Mouse (Mus musculus) NIH3T3 (cell line): ENCODE results near the gene Ppbp.

Experiments
- DNase-seq: peaks from one replicate; pipeline ENCODE4 v3.0.0-alpha.2; 2012; ENCODE audit warnings: low read depth

The Ppbp gene

DNA sequence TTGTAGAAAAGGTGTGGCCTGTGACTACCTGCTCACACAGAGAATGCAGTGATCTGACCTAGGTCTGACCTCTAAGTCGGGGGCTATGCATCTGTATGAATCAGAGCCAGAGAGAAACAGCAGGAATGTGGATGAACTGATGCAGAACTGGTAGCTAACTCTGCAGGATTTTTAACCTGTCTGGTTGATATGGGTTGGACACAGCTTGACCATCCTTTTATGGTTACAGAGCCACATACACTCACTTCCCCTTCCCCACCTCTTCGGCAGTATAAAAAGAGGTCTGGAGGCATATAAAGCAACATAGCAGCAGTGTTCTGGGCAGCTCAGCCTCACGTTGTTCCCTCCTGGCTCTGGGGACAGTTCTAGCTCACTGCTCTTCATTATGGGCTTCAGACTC is at the start of gene Ppbp:
Gene Ppbp, plus strand, starts transcription at position 301 of the 400 bp plus-strand sequence.
- no peak for DNase-seq

GRCm38 (mm10) chr5:90722656-90723055 is 45.7 kb upstream of the Ppbp start:
- no peak for DNase-seq

- DNase-seq: no peak
These were observed 40.1 kb upstream of the Ppbp start for GRCm38 (mm10) chr5:90728254-90728653.

DNA sequence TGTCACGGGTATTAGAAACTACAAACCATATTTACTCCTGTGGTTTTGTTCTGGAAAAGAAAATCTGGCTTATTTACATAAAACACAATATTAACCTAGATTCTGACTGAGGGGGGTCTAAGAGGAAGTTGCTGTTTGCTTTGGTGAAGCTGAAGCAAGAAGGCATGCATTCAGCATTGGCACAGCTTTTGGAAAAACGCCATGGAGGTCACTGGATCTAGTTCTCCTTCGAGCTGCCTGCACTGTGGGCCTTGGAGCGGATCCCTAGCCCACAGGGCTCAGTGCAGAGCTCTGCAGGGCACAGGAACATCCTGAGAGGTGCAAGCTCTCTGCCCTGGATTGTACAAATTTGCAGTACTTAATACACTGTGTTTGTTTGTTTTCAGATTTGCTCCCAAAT is 36.8 kb upstream of the Ppbp start:
- DNase-seq: no peak

- DNase-seq: no peak
These were observed 26.3 kb upstream of the Ppbp start for GRCm38 (mm10) chr5:90742029-90742428.

DNA sequence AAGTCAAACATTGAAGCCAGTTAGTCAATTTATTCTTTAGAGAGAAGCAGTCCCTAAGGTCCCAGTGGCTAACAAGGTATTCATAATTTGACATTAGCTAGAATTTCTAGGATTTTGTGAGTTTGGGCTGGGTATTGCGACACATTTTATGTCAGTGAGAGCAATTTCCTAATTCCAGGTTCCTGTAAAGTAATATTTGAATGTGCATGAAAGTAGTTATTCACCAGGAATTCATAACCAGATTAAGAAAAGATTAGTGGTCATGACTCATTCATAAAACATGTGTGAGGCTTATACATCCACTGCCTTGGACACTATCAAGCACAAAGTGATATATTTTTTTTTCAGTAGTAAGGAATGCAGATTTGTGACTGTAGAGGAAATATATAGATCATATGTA is 14.4 kb upstream of the Ppbp start:
- peak; percentile 70 for DNase-seq

GRCm38 (mm10) chr5:90758020-90758605 is 10.2 kb upstream of the Ppbp start:
- peak; percentile 79 for DNase-seq

- peak; percentile 87 for DNase-seq
These were observed 8.9 kb upstream of the Ppbp start, which contains the start of gene Cxcl5 for GRCm38 (mm10) chr5:90759077-90760065. TSS of gene Cxcl5 (plus strand) at chr5:90759360.

DNA sequence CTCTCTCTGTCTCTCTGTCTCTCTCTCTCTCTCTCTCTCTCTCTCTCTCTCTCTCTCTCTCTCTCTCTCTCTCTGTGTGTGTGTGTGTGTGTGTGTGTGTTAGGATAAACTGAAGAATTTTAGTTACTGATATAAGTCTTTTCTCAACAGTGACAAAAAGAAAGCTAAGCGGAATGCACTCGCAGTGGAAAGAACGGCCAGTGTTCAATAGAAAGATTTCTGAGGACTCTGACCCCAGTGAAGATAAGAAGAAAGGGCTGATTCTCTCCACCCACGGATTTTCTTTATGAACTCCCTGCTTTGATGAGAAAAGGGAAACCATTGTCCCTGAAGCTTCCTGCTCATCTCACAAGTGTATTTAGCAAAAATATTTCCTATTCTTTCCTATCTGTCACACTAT is 8.0 kb upstream of the Ppbp start:
- DNase-seq: no peak

- no peak for DNase-seq
These were observed 7.5 kb upstream of the Ppbp start for GRCm38 (mm10) chr5:90760844-90761243.

DNA sequence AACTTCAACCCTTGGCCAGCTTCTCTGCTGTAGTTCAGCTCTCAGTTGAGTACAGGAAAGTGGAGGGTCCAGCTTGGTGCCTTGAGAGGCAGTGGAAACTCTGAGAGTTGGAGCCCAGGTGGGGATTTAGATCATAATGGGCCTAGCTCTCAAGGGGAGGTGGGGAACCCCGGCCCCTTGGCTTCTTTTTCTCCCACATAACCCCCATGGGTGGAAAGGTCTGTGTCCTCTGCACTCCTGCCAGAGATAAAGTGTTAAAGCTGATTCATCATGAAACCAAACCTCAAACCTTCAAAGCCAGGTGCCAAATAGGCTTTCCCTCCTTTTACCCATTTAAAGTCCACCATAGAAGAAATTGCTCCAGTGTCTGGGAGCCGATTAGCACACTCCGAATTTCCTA is 6.5 kb upstream of the Ppbp start:
- no peak for DNase-seq

- peak; percentile 73 for DNase-seq
These were observed 4.2 kb upstream of the Ppbp start for GRCm38 (mm10) chr5:90763912-90764665.

DNA sequence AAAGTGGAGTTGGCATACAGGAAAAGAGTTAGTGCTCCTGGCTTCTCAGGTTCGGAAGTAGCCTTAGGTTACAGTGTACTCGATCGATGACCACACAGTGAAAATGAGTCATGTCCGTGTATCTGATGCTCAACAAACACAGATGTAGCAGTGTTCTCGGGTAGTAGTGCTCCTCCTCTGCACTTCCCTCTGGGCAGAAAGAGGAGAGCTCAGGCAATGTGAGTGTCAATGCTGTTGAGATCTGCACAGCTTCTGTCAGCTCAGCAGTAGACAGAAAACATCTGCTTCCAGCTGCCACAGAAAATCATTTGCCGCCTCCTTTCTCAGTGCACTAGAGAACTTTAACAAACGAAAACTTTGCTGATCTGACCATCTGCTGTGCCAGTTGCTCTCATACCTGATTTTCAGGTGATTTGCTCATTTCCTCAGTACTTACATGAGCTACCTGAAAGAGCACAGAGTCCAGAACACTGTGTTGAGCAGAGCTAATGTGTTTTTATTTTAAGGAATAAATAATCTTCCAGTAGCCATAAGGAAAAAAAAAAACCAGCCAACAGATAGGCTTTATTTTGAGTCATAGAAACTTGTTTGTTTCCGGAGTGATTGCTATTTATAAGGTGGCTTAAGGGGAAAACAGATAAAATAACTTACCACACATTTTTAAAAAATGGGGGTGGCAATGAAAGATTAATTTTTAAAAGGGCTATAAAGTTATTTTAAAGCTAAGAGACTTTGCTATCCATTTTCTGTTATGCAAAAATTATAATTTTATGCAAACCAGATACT is 2.3 kb upstream of the Ppbp start:
- DNase-seq: peak; percentile 29

GRCm38 (mm10) chr5:90771369-90771768 is 3.1 kb downstream of the Ppbp start:
- no peak for DNase-seq

- DNase-seq: no peak
These were observed 3.7 kb downstream of the Ppbp start, which contains the start of gene Pf4 for GRCm38 (mm10) chr5:90771880-90772653. TSS of gene Pf4 (plus strand) at chr5:90772435.

- DNase-seq: no peak
These were observed 7.2 kb downstream of the Ppbp start for GRCm38 (mm10) chr5:90775562-90775961.

GRCm38 (mm10) chr5:90777621-90778020 is 9.3 kb downstream of the Ppbp start:
- DNase-seq: no peak

GRCm38 (mm10) chr5:90778856-90779255 is 10.5 kb downstream of the Ppbp start:
- no peak for DNase-seq

GRCm38 (mm10) chr5:90783697-90784096 is 15.4 kb downstream of the Ppbp start:
- DNase-seq: no peak

- peak; percentile 32 for DNase-seq
These were observed 17.6 kb downstream of the Ppbp start, which contains the start of gene Cxcl3 for GRCm38 (mm10) chr5:90785659-90786588. TSS of gene Cxcl3 (plus strand) at chr5:90786103.
